Mouse (Mus musculus) central nervous system, embryonic 14 days (tissue): Measurements from ENCODE around the gene Creb3l2. TPM values are rescaled to one million over a fixed set of nuclear protein-coding genes. Genes with fewer than 3 reads are reported as not detected.

Source experiments
- polyA plus RNA-seq: library from polyadenylated mRNA; depleted of rRNA; stranded (reverse); fragments of >200 nt; gene quantifications from 2 replicates; pipeline ENCODE4 v1.2.3, GENCODE M21; 2012; rRNA removed

Gene Creb3l2
- polyA plus RNA-seq = 4.0 and 13.8 TPM in 2 replicates

DNA sequence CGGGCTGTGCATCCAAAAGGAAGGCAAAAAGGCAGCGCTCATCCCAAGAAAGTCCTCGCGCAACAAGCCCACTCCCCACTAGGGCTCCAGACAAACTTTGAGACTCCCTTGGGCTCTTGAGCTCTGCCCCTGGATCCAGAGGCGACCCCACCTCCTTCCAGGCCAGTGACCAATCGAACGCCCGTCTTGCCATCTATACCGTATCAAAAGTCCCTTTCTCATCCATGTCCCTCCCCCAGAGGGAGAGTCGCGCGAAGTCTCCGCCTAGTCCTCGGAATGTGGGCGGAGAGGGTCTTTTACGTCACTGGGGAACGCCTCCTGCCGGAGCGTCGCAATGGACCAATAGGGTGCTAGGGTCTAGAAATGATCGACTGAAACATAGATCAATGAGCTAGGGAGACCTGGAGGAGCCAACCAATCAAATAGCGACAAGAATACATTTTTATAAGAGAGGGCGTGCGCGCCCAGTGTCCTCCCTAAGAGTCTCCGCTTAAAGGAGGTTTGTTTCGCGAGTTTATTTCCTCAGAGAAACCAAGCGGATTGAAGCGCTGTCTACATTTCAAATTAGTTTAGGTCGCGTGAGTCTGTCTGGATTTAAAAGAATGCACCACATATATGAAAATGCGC, at the start of gene Creb3l2:
Creb3l2 (minus strand) TSS at position 106 of the 627 bp plus-strand sequence.

DNA sequence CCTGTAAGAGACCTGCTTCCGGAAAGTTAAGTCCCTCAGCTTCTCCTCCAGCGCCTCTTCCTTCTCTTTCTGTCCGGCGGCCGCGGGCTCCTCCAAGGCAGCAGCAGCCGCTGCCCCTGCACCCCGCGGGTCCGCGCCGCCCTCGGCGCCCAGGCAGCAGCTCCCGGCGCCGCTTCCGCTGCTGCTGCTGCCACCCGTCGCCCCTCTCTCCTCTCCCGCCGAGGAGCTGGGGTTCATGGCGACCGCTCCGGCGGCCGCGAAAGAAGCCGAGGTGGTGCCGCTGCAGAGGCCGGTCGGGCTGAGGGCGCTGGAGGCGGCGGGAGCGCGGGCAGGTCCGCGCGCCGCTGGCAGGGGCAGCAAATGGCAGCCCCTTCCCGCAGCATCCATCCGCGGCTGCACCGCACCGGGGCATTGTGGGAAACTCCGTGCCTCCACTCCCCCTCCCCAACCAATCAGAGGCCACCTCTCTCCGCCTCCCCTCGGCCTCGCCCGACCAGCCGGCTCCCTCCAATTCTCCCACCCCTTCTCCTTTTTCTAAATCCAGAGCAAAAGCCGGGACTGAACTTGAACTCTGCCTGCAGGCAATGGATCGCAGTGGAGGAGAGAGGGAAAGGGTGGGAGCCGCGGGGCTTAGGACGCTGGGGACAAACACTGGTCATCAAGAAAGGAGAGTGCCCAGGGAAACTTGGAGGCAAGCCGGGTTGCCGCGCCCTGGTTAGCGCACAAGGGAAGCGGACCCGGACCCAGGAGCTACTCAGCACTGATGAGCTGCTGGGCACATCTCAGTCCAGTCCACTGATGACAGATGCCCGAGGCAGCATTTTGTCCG, 142.2 kb downstream of the Creb3l2 start, which contains the start of gene Dgki:
Dgki (minus strand) TSS at position 623 of the 829 bp plus-strand sequence.

Other genes starting within 250 kb of the Creb3l2 start
- 4.8 and 5.0 TPM in 2 replicates for gene Dgki, start 142.0 kb downstream of the Creb3l2 start, polyA plus RNA-seq
- gene Akr1d1, start 88.0 kb upstream of the Creb3l2 start, polyA plus RNA-seq = not detected in 2 replicates